Mouse (Mus musculus) embryonic facial prominence, embryonic 11.5 days (tissue): Measurements from ENCODE around the gene Spryd3. TPM values are rescaled to one million over a fixed set of nuclear protein-coding genes. Genes with fewer than 3 reads are reported as not detected.
A peak's percentile ranks its signal among the peaks of the same experiment; 100 is the strongest.

Experiments used
- ATAC-seq: fragments of 200-750 bp; cut with Nextera tagmentation; replicated peaks from 2 replicates; pipeline ENCODE4 v1.8.0; 2017; ENCODE audit warnings: low read depth; ENCODE audit not compliant: insufficient number of reproducible peaks, low FRiP score, low TSS enrichment
- DNase-seq: peaks from one replicate; pipeline ENCODE4 v3.0.0-alpha.2; 2015; ENCODE audit warnings: low spot score
- H3K27ac ChIP-seq: fragments of 300-500 bp; sonication (generic); replicated peaks from 2 replicates; pipeline ENCODE4 v1.5.1; 2014; ENCODE audit warnings: mild to moderate bottlenecking, low read depth, low read length, control low read depth
- H3K27me3 ChIP-seq: fragments of 300-500 bp; sonication (generic); 2 replicates; pipeline ENCODE4 v1.6.1; 2014; ENCODE audit warnings: mild to moderate bottlenecking, low read length, moderate library complexity, mixed read lengths; ENCODE audit not compliant: control insufficient read depth, insufficient read depth
- H3K36me3 ChIP-seq: fragments of 300-500 bp; sonication (generic); replicated peaks from 2 replicates; pipeline ENCODE4 v1.6.1; 2014; ENCODE audit warnings: low read depth, mild to moderate bottlenecking, low read length, moderate library complexity, mixed read lengths; ENCODE audit not compliant: control insufficient read depth, insufficient read depth
- H3K4me1 ChIP-seq: fragments of 300-500 bp; sonication (generic); 2 replicates; pipeline ENCODE4 v1.6.1; 2014; ENCODE audit warnings: low read length, mixed read lengths; ENCODE audit not compliant: control insufficient read depth, insufficient read depth
- H3K4me2 ChIP-seq: fragments of 300-500 bp; sonication (generic); 2 replicates; pipeline ENCODE4 v1.6.1; 2014; ENCODE audit warnings: low read depth, mild to moderate bottlenecking, control low read depth, low read length, moderate library complexity
- H3K4me3 ChIP-seq: fragments of 300-500 bp; sonication (generic); 2 replicates; pipeline ENCODE4 v1.5.1; 2014; ENCODE audit warnings: low read depth, low read length, control low read depth
- H3K9ac ChIP-seq: fragments of 300-500 bp; sonication (generic); replicated peaks from 2 replicates; pipeline ENCODE4 v1.6.1; 2014; ENCODE audit warnings: mild to moderate bottlenecking, control low read depth, low read length
- H3K9me3 ChIP-seq: fragments of 300-500 bp; sonication (generic); replicated peaks from 2 replicates; pipeline ENCODE4 v1.6.1; 2016; ENCODE audit warnings: mild to moderate bottlenecking, low read length, inconsistent platforms, mixed read lengths; ENCODE audit not compliant: control insufficient read depth
- WGBS: fragments of 180-500 bp; shearing (Covaris S2); extraction: QIAGEN DNeasy Blood & Tissue Kit; methylation state at CpG from one replicate; pipeline ENCODE4 v1.1.7; 2014; 5-methylcytosine and 5-hydroxymethylcytosine counted together
- polyA plus RNA-seq: library from polyadenylated mRNA; unstranded; fragments of >200 nt; fragmentation: Nextera tagmentation; extraction: Ambion mirVana; gene quantifications from 2 replicates; pipeline ENCODE4 v1.2.1, GENCODE M21; 2014

Spryd3 gene
- polyA plus RNA-seq, 1 experiment from 2014 or later, result 8.2 TPM

DNA sequence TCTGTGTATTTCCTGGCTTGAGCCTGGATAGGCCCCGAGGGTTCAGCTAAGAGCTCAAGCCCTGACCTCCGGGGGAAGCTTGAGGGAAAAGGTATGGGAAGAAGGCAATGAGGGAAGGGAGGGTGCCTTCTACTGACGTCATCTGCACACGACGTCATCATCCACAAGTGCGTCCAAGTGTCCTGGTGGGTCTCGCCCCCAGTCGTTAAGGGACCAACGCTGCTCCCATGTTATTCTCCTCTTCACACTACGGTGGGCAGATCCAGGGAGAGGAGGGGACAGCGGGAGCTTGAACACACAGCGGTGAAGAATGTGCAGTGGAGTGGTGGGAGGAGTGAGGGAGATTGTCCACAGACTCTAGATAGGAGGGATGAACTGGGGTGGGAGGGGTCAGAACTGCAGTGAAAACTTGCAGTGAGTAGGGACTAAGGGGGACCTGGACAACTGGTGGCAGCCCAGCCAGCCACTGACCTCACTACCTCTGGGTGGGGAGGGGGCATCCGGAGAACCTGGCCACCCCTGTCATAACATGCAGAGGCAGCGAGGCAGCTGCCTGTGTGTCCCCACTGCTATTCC lies 32.6 kb downstream of the Spryd3 start:
- peak overlapping the region; percentile 63 for H3K9ac ChIP-seq
- no peaks in the 10 kb centered on the region for H3K9me3 ChIP-seq
- H3K4me3 ChIP-seq, result peak overlapping the region; percentile 29
- H3K27ac ChIP-seq, result peak overlapping the region; percentile 92
- WGBS, result 2% methylated on average over 13 of the region's 14 CpGs
- DNase-seq, result peak; percentile 58
- ATAC-seq, result 0 out of 2 replicates have a peak, but pooled peaks have one; percentile 4
- peak overlapping the region; percentile 47 for H3K4me2 ChIP-seq
- H3K4me1 ChIP-seq, result peaks cover 43% of the 10 kb centered on the region
- H3K36me3 ChIP-seq, result no peaks in the 10 kb centered on the region
- no peaks in the 10 kb centered on the region; the same call in 1 of the 2 replicates for H3K27me3 ChIP-seq

GRCm38 (mm10) chr15:102102548-102103121 lies 33.4 kb downstream of the Spryd3 start:
- Histone ChIP-seq H3K4me1 (peaks cover 43% of the 10 kb centered on the region), H3K9me3 (no peaks in the 10 kb centered on the region), H3K27ac (peak overlapping the region; percentile 92), H3K4me2 (peak overlapping the region; percentile 47), H3K4me3 (peak overlapping the region; percentile 29), H3K27me3 (no peaks in the 10 kb centered on the region; the same call in 1 of the 2 replicates), H3K9ac (peak overlapping the region; percentile 63), H3K36me3 (no peaks in the 10 kb centered on the region)
- DNase-seq (peak; percentile 57), ATAC-seq (peak; percentile 22)
- 6% methylated on average over 6 of the region's 6 CpGs for WGBS

- Histone ChIP-seq H3K4me3 (peak overlapping the region; percentile 29; the same call in 1 of the 2 replicates), H3K27me3 (no peaks in the 10 kb centered on the region; the same call in 1 of the 2 replicates)
Measured at GRCm38 (mm10) chr15:102101672-102102541, 34.1 kb downstream of the Spryd3 start.

GRCm38 (mm10) chr15:102100996-102101671 lies 34.9 kb downstream of the Spryd3 start:
- H3K4me2 ChIP-seq, result peak overlapping the region; percentile 80
- no peaks in the 10 kb centered on the region for H3K9me3 ChIP-seq
- peak overlapping the region; percentile 50 for H3K9ac ChIP-seq
- H3K36me3 ChIP-seq, result no peaks in the 10 kb centered on the region
- peak overlapping the region; percentile 75 for H3K27ac ChIP-seq
- 23% methylated on average over 10 of the region's 10 CpGs for WGBS
- no peaks in the 10 kb centered on the region for H3K27me3 ChIP-seq
- peak overlapping the region; percentile 46 for H3K4me3 ChIP-seq
- H3K4me1 ChIP-seq, result peaks cover 35% of the 10 kb centered on the region
- peak; percentile 37; the same call in 1 of the 2 replicates for ATAC-seq
- peak; percentile 45 for DNase-seq

More at GRCm38 (mm10) chr15:102101672-102102541, 34.1 kb downstream of the Spryd3 start:
- H3K4me2 ChIP-seq, result peak overlapping the region; percentile 80
- H3K36me3 ChIP-seq, result no peaks in the 10 kb centered on the region
- H3K9ac ChIP-seq, result peak overlapping the region; percentile 63; the same call in 1 of the 2 replicates
- 33% methylated on average over 11 of the region's 11 CpGs for WGBS
- DNase-seq (peak; percentile 14), ATAC-seq (no peak)
- peaks cover 38% of the 10 kb centered on the region for H3K4me1 ChIP-seq
- no peaks in the 10 kb centered on the region for H3K9me3 ChIP-seq
- peak overlapping the region; percentile 92 for H3K27ac ChIP-seq

GRCm38 (mm10) chr15:102100161-102100981 lies 35.7 kb downstream of the Spryd3 start, which contains the start of gene Tns2:
Tns2 (plus strand) TSS chr15:102100413.
- DNase-seq, result peak; percentile 78
- H3K36me3 ChIP-seq, result peaks cover 5% of the 10 kb centered on the region
- no peaks in the 10 kb centered on the region for H3K27me3 ChIP-seq
- H3K4me2 ChIP-seq, result peak within 1 kb of the TSS; percentile 80
- no peaks in the 10 kb centered on the region for H3K9me3 ChIP-seq
- peak within 1 kb of the TSS; percentile 75 for H3K27ac ChIP-seq
- peak within 1 kb of the TSS; percentile 50 for H3K9ac ChIP-seq
- peak; percentile 39 for ATAC-seq
- peak within 1 kb of the TSS; percentile 46 for H3K4me3 ChIP-seq
- peaks cover 35% of the 10 kb centered on the region for H3K4me1 ChIP-seq
- WGBS, result 1% methylated on average over 62 of the region's 82 CpGs

DNA sequence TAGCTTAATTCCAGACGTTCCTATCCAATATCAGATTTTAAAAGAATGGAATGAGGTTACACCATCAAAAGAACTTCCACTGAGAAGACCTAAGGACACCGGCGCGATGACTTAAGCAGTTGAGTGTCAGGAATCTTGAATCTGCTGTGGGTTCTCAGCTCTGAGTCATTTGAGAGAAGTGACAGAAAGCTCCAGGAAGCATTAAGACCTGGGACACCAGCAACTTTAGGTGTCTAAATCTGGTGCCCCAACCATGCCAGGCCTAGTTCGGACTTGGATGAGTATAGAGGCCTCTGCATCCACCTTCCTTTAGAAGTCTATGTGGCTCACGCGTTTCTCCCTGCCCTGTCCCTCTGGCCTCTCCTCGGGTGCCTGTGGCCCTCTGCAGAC lies 36.3 kb downstream of the Spryd3 start:
- peak overlapping the region; percentile 80 for H3K4me2 ChIP-seq
- ATAC-seq, result no peak
- 18% methylated on average over 8 of the region's 8 CpGs for WGBS
- no peak overlapping the region; the same call in 1 of the 2 replicates for H3K27ac ChIP-seq
- no peaks in the 10 kb centered on the region for H3K27me3 ChIP-seq
- peaks cover 35% of the 10 kb centered on the region for H3K4me1 ChIP-seq
- H3K9me3 ChIP-seq, result no peaks in the 10 kb centered on the region
- peaks cover 11% of the 10 kb centered on the region for H3K36me3 ChIP-seq
- H3K9ac ChIP-seq, result peak overlapping the region; percentile 50
- H3K4me3 ChIP-seq, result peak overlapping the region; percentile 46
- DNase-seq, result no peak

- Histone ChIP-seq H3K4me2 (no peak overlapping the region), H3K27ac (no peak overlapping the region), H3K4me3 (no peak overlapping the region; the same call in 1 of the 2 replicates), H3K4me1 (peaks cover 35% of the 10 kb centered on the region), H3K9me3 (no peaks in the 10 kb centered on the region), H3K27me3 (no peaks in the 10 kb centered on the region), H3K36me3 (peaks cover 15% of the 10 kb centered on the region), H3K9ac (no peak overlapping the region)
- WGBS, result 30% methylated on average over 5 of the region's 5 CpGs
- DNase-seq, result peak; percentile 32
- no peak for ATAC-seq
Measured at GRCm38 (mm10) chr15:102099260-102099659, 36.8 kb downstream of the Spryd3 start.
